Mouse (Mus musculus) brain, embryonic 14.5 days (tissue): ENCODE measurements around the gene Gm4187. TPM values are rescaled to one million over a fixed set of nuclear protein-coding genes. Genes with fewer than 3 reads are reported as not detected.
"Not testable (repeated sequence)": the region's sequence is repeated elsewhere in the genome, so short reads cannot be mapped to it uniquely, and the experiment has no call there.

Source experiments
- DNase-seq: peaks from one replicate; pipeline ENCODE4 v3.0.0-alpha.2; 2011; ENCODE audit warnings: low read depth
- polyA plus RNA-seq: library from polyadenylated mRNA; depleted of rRNA; stranded (reverse); fragments of >200 nt; gene quantifications from 2 replicates; pipeline ENCODE4 v1.2.3, GENCODE M21; 2012; rRNA removed

Gm4187 gene
- polyA plus RNA-seq = not detected in 2 replicates

DNA sequence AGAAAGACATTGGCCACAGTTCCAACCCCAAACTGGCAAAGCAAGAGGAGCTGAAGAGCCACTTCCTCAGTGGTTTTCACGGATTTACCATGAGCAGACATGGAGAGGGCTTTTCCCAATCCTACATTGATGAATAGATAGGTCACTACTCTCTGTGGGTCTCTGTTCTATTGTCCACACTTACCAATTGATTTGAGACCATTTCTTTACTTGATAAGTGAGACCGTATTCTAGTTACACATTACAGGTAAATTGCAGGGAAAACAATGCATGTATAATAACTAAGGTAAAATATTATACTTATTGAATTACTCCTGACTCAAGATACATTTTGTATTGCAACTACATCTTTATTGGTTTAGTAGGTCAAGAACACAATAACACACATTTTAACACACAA, at the start of gene Gm4187:
Gm4187 (minus strand) TSS at position 101 of the 400 bp plus-strand sequence.
- not testable (repeated sequence) for DNase-seq

- not testable (repeated sequence) for DNase-seq
These were observed 41.4 kb upstream of the Gm4187 start, which contains the start of gene Gm8660 for GRCm38 (mm10) chr7:22370939-22371338. Gene Gm8660, minus strand, starts transcription at chr7:22371039.

Other genes with a start within 250 kb of the Gm4187 start
- not detected in 2 replicates for gene Gm16451, start 211.5 kb downstream of the Gm4187 start, polyA plus RNA-seq
- gene Gm10666, start 195.0 kb downstream of the Gm4187 start, polyA plus RNA-seq = not detected in 2 replicates
- gene Vmn1r142, start 165.7 kb downstream of the Gm4187 start, polyA plus RNA-seq = not detected in 2 replicates
- gene Vmn1r143, start 140.3 kb downstream of the Gm4187 start, polyA plus RNA-seq = not detected in 2 replicates
- not detected in 2 replicates for gene Gm8653, start 128.5 kb downstream of the Gm4187 start, polyA plus RNA-seq
- not detected in 2 replicates for gene Gm8453, start 100.2 kb downstream of the Gm4187 start, polyA plus RNA-seq
- not detected in 2 replicates for gene Gm8660, start 41.3 kb upstream of the Gm4187 start, polyA plus RNA-seq
- gene Vmn1r148, start 83.9 kb upstream of the Gm4187 start, polyA plus RNA-seq = not detected in 2 replicates
- gene Vmn1r149, start 108.5 kb upstream of the Gm4187 start, polyA plus RNA-seq = not detected in 2 replicates
- not detected in 2 replicates for gene Gm10665, start 134.4 kb upstream of the Gm4187 start, polyA plus RNA-seq
- gene Vmn1r151, start 170.0 kb upstream of the Gm4187 start, polyA plus RNA-seq = not detected in 2 replicates
- gene Vmn1r152, start 193.2 kb upstream of the Gm4187 start, polyA plus RNA-seq = not detected in 2 replicates
- not detected in 2 replicates for gene Gm8677, start 205.2 kb upstream of the Gm4187 start, polyA plus RNA-seq
- not detected in 2 replicates for gene Gm4201, start 235.6 kb upstream of the Gm4187 start, polyA plus RNA-seq